9 mouse cellular contexts compared by ENCODE assay signal in the genomic region with DNA sequence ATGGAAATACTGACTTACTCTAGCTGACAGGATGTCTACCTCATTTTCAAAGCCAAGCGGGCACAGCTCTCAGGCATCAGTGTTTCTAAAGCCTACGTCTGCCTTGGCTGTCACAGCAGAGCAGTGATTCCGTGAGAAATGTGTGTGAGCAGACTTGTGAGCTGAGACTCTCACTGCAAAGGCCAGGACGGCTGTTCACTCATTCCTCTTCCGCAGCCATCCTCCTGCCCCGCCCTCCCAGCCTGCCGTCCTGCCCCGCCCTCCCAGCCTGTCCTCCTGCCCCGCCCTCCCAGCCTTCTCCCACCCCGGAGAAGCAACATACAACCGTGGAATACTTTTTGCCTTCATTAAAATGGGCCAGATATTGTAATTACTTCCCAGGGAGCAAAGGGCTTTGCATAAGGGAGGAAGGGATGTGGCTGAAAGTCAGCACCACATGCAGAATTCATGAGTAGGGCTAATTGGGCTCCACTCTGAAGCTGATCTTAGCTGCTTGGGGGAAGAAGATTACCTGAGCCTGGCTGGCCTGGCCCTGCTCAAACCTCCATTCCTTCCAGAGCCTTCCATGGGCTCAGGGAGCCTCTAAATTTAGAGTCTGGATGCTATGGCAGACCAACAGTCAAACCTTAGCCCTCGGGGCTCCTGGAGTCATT. TPM values are rescaled to one million over a fixed set of nuclear protein-coding genes. Genes with fewer than 3 reads are reported as not detected.
DNase-seq lines count a peak whose midpoint lies in the region; ATAC-seq and TF ChIP-seq lines count a peak whose summit lies in the region.
"Had no signal": no experiment of that assay in that cellular context is flagged by ENCODE, and none has a peak within 500 bp of the region (broad histone marks: within the 10 kb centered on the region; RNA-seq: fewer than 3 reads in every experiment).

No protein-coding gene starts in this region.

- no peak for TF ChIP-seq CTCF in midbrain, postnatal 0 days (IDR thresholded peaks at IDR 0.05)

- no peak overlapping the region for H3K9ac ChIP-seq in midbrain, postnatal 0 days (replicated peaks; ENCODE audit: low read length, poor library complexity, severe bottlenecking)

- no peaks in the 10 kb centered on the region for H3K9me3 ChIP-seq in midbrain, postnatal 0 days (ENCODE audit: low read length)
- H3K9me3 ChIP-seq: G1E had no signal

- peak; percentile 50 for ATAC-seq in frontal cortex, adult (ENCODE audit: low TSS enrichment)
- peak; percentile 61 for ATAC-seq in midbrain, postnatal 0 days (ENCODE audit: low FRiP score)

- peak overlapping the region; percentile 25 for H3K4me2 ChIP-seq in midbrain, postnatal 0 days (ENCODE audit: low read depth, low read length, poor library complexity, severe bottlenecking)

- WGBS in midbrain, postnatal 0 days = 9% methylated on average over 11 of the region's 12 CpGs

- no peak overlapping the region for H3K4me3 ChIP-seq in midbrain, postnatal 0 days (ENCODE audit: low read depth, low read length)

- H3K4me1 ChIP-seq in midbrain, postnatal 0 days (ENCODE audit: insufficient read depth, low read length) = 0 out of 2 replicates have a peak, but pooled peaks cover 4% of the 10 kb centered on the region

- no peak for DNase-seq in frontal cortex, postnatal 14 days (ENCODE audit: low spot score in 2 of 2)
- DNase-seq in thymus, postnatal 25 days = peak; percentile 18
- DNase-seq in thymus, adult 18-20 months = no peak
- peak; percentile 16 for DNase-seq in induced T-regulatory cell, adult 2 months (ENCODE audit: low read depth)
- peak; percentile 40 for DNase-seq in midbrain, postnatal 0 days (ENCODE audit: low spot score)
- DNase-seq in right cerebral cortex, postnatal 4 days = no peak
- no peak for DNase-seq in layer of hippocampus, adult 9-10 months (ENCODE audit: low spot score)

- peak overlapping the region; percentile 72 for H3K27ac ChIP-seq in midbrain, postnatal 0 days (ENCODE audit: low read depth, low read length)

- H3K36me3 ChIP-seq in midbrain, postnatal 0 days (ENCODE audit: insufficient read depth, low read length) = no peaks in the 10 kb centered on the region
- H3K36me3 ChIP-seq: G1E had no signal

- H3K27me3 ChIP-seq in midbrain, postnatal 0 days (ENCODE audit: insufficient read depth, low read length) = no peaks in the 10 kb centered on the region

RNA-seq across cellular contexts. Expression of gene Lemd1, which starts 23.0 kb away (rescaled TPM):
- total RNA-seq in midbrain, postnatal 0 days (2014; rRNA removed) = 9.3 and 12.6 TPM in 2 replicates
- polyA plus RNA-seq in midbrain, postnatal 0 days (2015; fragmentation: Nextera tagmentation; extraction: Ambion mirVana) = 11.3 and 12.6 TPM in 2 replicates
- polyA plus RNA-seq: G1E had no signal

RNA-seq across cellular contexts. Expression of gene AC124108.1, which starts 23.0 kb away (rescaled TPM):
- total RNA-seq in midbrain, postnatal 0 days (2014; rRNA removed) = 3.9 and 6.9 TPM in 2 replicates
- 0.50 and 0.54 TPM in 2 replicates for polyA plus RNA-seq in midbrain, postnatal 0 days (2015; fragmentation: Nextera tagmentation; extraction: Ambion mirVana)
- polyA plus RNA-seq: G1E had no signal

RNA-seq across cellular contexts. Expression of gene Cdk18, which starts 28.8 kb away (rescaled TPM):
- total RNA-seq in midbrain, postnatal 0 days (2014; rRNA removed) = 3.5 and 7.2 TPM in 2 replicates
- 2.4 and 3.1 TPM in 2 replicates for polyA plus RNA-seq in midbrain, postnatal 0 days (2015; fragmentation: Nextera tagmentation; extraction: Ambion mirVana)

Comparison
In these comparisons a context has a peak if more than half of its experiments do, and no peak if none do; other contexts are left out.
1. DNase-seq: peak in thymus, postnatal 25 days (single experiment), induced T-regulatory cell, adult 2 months (single experiment) and midbrain, postnatal 0 days (single experiment); none in frontal cortex, postnatal 14 days (0 of 2), thymus, adult 18-20 months (0 of 2), right cerebral cortex, postnatal 4 days (single experiment) and layer of hippocampus, adult 9-10 months (single experiment).